Mouse (Mus musculus): ENCODE measurements around the gene Igf1r.

DNA sequence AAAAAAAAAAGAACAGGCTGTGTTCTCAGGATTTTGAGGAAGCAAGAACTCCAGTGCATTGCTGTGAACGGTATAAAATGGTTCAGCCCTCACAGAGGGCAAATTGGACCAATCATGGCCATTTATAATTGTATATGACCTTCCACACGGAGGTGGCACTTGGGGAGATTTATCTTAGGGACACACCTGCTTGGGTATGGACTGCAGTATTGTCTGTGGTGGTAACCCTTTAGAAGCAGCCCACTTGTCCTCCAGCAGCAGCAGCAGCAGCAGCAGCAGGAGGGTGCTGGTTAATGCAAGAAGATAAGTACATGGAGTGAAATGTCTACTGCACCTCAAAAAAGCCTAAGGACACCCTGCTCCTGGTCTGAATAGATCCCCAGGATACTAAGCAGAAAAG lies 86.9 kb downstream of the Igf1r start:
- TF ChIP-seq CTCF (IDR thresholded peaks at IDR 0.05): no peak
- TF ChIP-seq POLR2A (IDR thresholded peaks at IDR 0.05; ENCODE audit: insufficient read depth, low read depth, low read length): no peak
- TF ChIP-seq EP300 (IDR thresholded peaks at IDR 0.05; ENCODE audit: insufficient read depth, low read depth, low read length): no peak
